Mouse (Mus musculus) yolk sac, embryonic 10.5 days (tissue): ENCODE measurements at regions not wholly inside any gene's neighbourhood (a gene's known extent, or its start where the extent isn't known, plus 50 kb on each side); places are given as distances from the start of the nearest gene placed in this dataset.
A peak's percentile ranks its signal among the peaks of the same experiment; 100 is the strongest.

Experiments
- DNase-seq: peaks from one replicate; pipeline ENCODE4 v3.0.0-alpha.2; 2017; ENCODE audit warnings: low spot score

GRCm38 (mm10) chr6:117422846-117423573 is 254.7 kb downstream of the Cxcl12 start:
- no peak for DNase-seq

- no peak for DNase-seq
Measured at GRCm38 (mm10) chr6:117426363-117426762, 258.0 kb downstream of the Cxcl12 start.

GRCm38 (mm10) chr6:117427351-117428142 is 259.2 kb downstream of the Cxcl12 start:
- peak; percentile 55 for DNase-seq

DNA sequence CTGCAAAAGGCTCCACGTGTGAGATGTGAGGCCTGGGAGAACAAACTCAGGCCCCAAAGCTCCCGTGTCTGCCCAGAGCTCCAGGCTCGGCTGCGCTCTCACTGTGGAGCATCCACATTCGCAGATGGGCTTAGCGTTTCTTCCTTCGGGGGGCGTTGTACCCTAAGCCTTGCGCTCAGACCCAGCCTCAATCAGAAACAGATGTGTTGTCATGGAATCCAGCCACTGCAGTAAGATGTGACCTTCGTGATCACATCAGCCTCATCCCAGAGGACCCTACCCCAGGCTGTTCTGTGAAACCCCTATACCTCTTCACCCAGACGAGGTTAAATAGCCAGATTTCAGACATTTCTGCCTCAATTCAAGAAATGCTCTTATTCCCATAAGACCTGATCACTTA is 260.1 kb downstream of the Cxcl12 start:
- DNase-seq = no peak

GRCm38 (mm10) chr6:117430876-117431781 is 262.8 kb downstream of the Cxcl12 start:
- no peak for DNase-seq

DNA sequence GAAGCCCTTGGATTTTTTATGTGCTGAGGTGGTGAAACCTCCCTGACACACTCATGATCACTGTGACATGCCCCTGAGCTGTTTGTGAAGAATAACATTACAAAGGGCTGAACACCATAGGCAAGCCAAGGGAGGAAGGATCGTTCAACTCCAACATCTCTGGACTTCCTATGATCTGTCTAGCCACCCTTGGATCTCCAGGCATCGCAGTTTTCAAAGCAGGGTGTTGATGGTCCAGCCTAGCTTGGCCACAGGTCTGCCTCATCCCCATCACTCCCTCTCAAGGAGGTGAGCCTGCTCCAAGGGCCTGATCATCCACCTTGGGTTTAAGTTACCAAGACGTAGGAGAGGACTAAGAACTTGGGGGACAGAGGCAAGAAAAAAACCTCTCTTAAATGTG is 268.5 kb downstream of the Cxcl12 start:
- DNase-seq = no peak

GRCm38 (mm10) chr6:117437411-117438101 is 269.2 kb downstream of the Cxcl12 start:
- DNase-seq = no peak

- no peak for DNase-seq
Measured at GRCm38 (mm10) chr6:117448652-117449051, 280.3 kb downstream of the Cxcl12 start.

DNA sequence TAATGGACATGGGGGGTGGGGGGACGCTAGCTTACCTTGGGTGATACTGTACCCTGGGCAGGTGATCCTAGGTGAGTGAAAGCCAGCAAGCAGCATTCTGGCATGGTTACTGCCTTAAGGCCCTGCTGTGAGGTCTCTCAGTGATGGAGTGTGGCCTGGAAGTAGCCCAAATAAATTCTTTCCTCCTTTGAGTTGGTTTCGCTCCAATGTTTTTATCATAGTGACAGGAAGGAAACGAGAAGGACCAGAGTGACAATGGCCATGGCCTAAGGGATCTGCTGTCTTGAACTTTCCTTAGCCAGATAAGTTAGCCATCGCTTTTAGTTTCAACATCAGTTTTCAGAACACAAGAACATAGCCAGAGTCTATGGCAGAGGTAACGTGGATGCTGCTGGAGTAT is 282.7 kb downstream of the Cxcl12 start:
- DNase-seq = no peak

- no peak for DNase-seq
Measured at GRCm38 (mm10) chr6:117460193-117460592, 291.9 kb downstream of the Cxcl12 start.

DNA sequence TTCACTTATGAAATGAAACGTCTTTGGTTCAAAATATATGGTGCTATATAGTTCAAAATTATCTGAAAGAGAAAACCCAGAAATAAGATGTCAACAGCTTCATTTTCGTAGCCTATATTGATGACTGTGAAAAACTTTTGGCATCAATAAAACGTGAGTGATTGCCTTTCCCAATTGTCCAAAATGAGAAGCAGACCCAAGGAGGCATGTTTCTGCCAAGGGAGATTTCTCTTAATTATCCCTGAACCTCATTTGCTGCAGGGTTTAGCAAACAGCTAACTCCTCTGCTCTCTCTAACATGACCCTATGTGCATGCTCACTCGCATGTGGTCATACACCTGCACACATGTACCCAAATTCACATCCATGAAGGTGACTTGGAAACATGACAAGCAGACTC is 296.8 kb downstream of the Cxcl12 start:
- DNase-seq = no peak

DNA sequence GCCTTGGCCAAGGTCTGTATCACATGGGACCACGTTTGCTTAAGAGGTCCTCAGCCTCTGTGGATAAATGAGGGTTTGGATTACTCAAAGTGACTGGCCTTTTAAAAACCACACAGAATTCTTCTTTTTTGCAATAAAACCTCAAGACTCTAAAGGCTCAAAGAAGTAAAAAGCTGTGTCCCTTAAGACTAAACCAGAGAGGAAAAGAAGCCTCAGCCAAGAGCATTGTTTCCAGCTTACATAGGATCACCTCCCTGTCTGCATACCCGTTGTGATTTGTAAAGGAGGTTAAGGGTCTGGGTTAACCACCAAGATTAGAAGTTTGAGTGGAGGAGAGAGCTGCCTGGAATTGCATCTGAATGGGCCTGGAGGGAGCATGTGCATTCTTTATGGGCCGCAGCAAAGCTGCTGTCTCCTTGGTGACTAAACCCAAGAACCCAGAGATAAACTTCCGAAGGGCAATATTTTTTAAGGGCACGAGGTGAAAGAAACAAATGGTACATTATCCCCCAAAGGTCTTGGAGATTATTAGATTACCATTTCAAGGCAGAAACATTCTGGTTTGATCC is 297.4 kb downstream of the Cxcl12 start:
- DNase-seq = peak; percentile 9

- DNase-seq = no peak
Measured at GRCm38 (mm10) chr6:117479376-117479775, 311.0 kb downstream of the Cxcl12 start.

- DNase-seq = no peak
Measured at GRCm38 (mm10) chr6:117480396-117480795, 312.1 kb downstream of the Cxcl12 start.

DNA sequence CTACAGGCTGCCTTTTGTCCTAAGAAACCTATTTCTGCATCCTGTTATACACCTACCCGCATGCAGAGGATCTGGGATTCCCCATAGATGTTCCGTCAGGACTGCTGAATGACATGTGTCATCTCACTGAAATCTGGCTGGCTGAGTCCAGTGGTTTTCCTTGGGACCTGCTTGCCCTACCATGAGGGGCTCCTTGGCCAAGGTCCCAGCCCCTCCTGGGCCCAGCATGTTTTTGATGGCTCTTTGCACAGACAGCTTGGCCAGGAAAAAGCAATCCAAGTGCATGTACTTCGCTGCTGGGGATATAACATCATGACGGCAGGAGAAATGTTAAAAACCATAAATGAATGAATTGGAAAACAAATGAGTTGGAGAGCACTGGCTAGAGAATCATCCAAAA is 320.8 kb downstream of the Cxcl12 start:
- DNase-seq = no peak

DNA sequence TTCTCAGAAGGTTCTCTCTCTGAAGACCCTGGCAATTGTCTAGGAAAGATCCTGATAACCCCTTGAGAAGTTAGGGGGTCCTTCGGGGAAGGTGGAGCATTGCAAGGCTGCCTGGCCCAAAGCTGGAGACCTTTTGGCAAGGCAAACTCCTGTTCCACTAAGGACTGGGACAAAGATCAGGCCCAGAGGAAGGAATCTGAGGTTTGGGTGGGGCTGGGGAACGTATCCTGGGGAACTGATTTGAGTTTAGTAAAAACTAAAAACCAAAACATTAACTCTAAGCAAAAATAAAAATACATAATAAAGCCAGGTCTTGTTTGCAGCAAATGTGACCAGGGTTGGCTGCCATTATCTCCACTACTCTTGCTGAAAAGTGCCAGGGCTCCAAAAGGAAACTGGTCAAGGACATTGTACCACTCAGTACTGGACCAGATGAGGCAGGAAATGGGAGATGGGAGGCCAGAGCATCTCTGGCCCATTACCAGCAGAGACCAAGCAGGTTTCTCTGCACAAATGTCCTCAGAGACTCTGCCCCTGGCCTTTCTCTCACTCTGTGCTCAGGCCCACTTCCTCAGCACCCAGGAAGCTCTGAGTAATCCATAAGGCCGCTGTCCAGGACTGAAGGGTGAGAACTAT is 321.5 kb downstream of the Cxcl12 start:
- DNase-seq = no peak

- DNase-seq = no peak
Measured at GRCm38 (mm10) chr6:117494971-117495370, 326.6 kb downstream of the Cxcl12 start.

GRCm38 (mm10) chr6:117497337-117497736 is 329.0 kb downstream of the Cxcl12 start:
- DNase-seq = no peak

DNA sequence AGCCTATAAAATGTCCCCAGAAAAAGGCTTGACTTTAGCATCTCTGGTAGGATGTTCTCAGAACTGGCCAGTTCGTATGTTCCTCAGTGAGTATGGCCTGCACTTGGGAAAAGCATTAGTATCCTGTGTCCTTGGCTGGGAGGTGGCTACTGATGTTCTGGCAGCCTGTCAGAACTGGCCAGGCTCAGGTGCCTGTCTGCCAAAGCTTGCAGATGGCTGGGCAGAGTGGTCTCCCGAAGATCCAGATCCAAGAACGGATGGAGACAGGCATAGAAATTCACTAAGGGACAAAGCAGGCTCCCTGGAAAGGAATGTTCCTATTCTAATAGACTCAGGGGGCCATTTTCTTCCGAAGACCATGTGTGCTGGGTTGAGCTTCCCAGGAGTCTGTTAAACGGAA is 329.6 kb downstream of the Cxcl12 start:
- DNase-seq = no peak

GRCm38 (mm10) chr6:117502346-117502745 is 334.0 kb downstream of the Cxcl12 start:
- DNase-seq = no peak

- no peak for DNase-seq
Measured at GRCm38 (mm10) chr6:117504771-117505170, 336.2 kb upstream of the Zfp637 start.
